Mouse (Mus musculus) monocyte, adult 59 days (primary cell): ENCODE measurements around the gene Pigk. TPM values are rescaled to one million over a fixed set of nuclear protein-coding genes. Genes with fewer than 3 reads are reported as not detected.

Experiments
- total RNA-seq, 2 experiments: library from RNA; stranded (reverse); gene quantifications; one replicate each; pipeline ENCODE4 v1.2.4; 2023

Gene Pigk
- total RNA-seq, result 10 to 100 TPM; 27.3 to 32.3 TPM

GRCm38 (mm10) chr3:152713991-152714902 lies at the start of gene Pigk:
TSS of gene Pigk (plus strand) at chr3:152714100.

GRCm38 (mm10) chr3:152668239-152668638 lies 45.7 kb upstream of the Pigk start, which contains the start of gene Ak5:
TSS of gene Ak5 (minus strand) at chr3:152668360.

DNA sequence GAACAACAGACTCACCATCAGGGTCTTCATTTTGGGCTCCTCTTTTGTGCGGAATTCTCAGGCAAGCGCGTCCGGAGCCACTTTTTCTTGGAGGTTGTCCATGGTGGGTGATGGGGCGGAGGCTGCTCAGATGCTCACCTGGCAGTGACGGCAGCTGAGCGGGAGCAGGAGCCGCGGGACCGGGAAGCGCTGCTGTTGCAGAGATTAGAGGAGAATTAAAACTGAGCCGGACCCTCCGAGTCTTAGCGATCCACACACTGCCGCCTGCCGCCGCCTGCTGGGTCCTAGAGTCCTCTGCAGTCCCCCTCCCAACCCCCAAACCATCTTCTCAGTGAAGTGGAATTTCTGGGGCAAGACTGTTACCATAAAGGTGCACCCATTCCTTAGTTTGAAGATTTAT lies 268.1 kb downstream of the Pigk start, which contains the start of gene St6galnac5:
St6galnac5 (minus strand) TSS at position 259 of the 400 bp plus-strand sequence.

Other genes with a start within 250 kb of the Pigk start
- gene Ak5, start 45.7 kb upstream of the Pigk start, total RNA-seq, result not detected